Mouse (Mus musculus) erythroblast, adult 5-6 weeks (primary cell): ENCODE measurements around the gene Aph1b. TPM values are rescaled to one million over a fixed set of nuclear protein-coding genes. Genes with fewer than 3 reads are reported as not detected.

ENCODE experiments used
- ATAC-seq: replicated peaks from 2 replicates; pipeline ENCODE4 v1.8.0; 2016; ENCODE audit warnings: moderate number of reproducible peaks, mild to moderate bottlenecking, moderate TSS enrichment, inconsistent platforms; ENCODE audit not compliant: poor library complexity, low FRiP score, severe bottlenecking
- total RNA-seq, 2 experiments: library from RNA; stranded (forward) in 1 of 2; stranded (reverse) in 1 of 2; fragments of 150-400 nt in 1 of 2; fragments of 200-764, 138-1000 nt in 1 of 2; gene quantifications; 2 replicates each; pipeline versions ENCODE4 v1.2.3 to v1.2.4; 2015 to 2017; ENCODE audit warnings: low replicate concordance in 2 of 2

Gene Aph1b
- total RNA-seq, 2 experiments from 2014 or later, result 1.2 to 4.6 TPM

GRCm38 (mm10) chr9:66752849-66753248 lies 42.4 kb downstream of the Aph1b start:
- no peak for ATAC-seq

GRCm38 (mm10) chr9:66748390-66748789 lies 46.9 kb downstream of the Aph1b start:
- no peak for ATAC-seq

- no peak for ATAC-seq
Measured at GRCm38 (mm10) chr9:66744531-66744930, 50.8 kb downstream of the Aph1b start.

- no peak for ATAC-seq
Measured at GRCm38 (mm10) chr9:66739516-66739915, 55.8 kb downstream of the Aph1b start.

GRCm38 (mm10) chr9:66736551-66736950 lies 58.7 kb downstream of the Aph1b start:
- ATAC-seq, result no peak

GRCm38 (mm10) chr9:66736016-66736415 lies 59.3 kb downstream of the Aph1b start:
- no peak for ATAC-seq

GRCm38 (mm10) chr9:66735122-66735521 lies 60.2 kb downstream of the Aph1b start:
- ATAC-seq, result no peak

- no peak for ATAC-seq
Measured at GRCm38 (mm10) chr9:66734568-66734967, 60.7 kb downstream of the Aph1b start.

- ATAC-seq, result no peak
Measured at GRCm38 (mm10) chr9:66732791-66733691, 62.2 kb downstream of the Aph1b start.

- ATAC-seq, result no peak
Measured at GRCm38 (mm10) chr9:66731284-66731683, 64.0 kb downstream of the Aph1b start.

GRCm38 (mm10) chr9:66730556-66730955 lies 64.7 kb downstream of the Aph1b start:
- ATAC-seq, result no peak

- no peak for ATAC-seq
Measured at GRCm38 (mm10) chr9:66727333-66727732, 68.0 kb downstream of the Aph1b start.

- no peak for ATAC-seq
Measured at GRCm38 (mm10) chr9:66725591-66725990, 69.7 kb downstream of the Aph1b start.

Other genes starting within 250 kb of the Aph1b start
- 13.6 and 24.6 TPM in 2 replicates for gene Usp3, start 202.3 kb downstream of the Aph1b start, total RNA-seq (2015; ENCODE audit: low replicate concordance)
- gene Usp3, start 202.3 kb downstream of the Aph1b start, total RNA-seq (2017; ENCODE audit: low replicate concordance), result 29.6 and 31.6 TPM in 2 replicates
- gene Car12, start 81.8 kb downstream of the Aph1b start, total RNA-seq (2015; ENCODE audit: low replicate concordance), result 1.5 and 4.6 TPM in 2 replicates
- not detected in 2 replicates for gene Car12, start 81.8 kb downstream of the Aph1b start, total RNA-seq (2017; ENCODE audit: low replicate concordance)
- not detected in 2 replicates for gene Gm10647, start 1.5 kb upstream of the Aph1b start, total RNA-seq (2015; ENCODE audit: low replicate concordance)
- gene Gm10647, start 1.5 kb upstream of the Aph1b start, total RNA-seq (2017; ENCODE audit: low replicate concordance), result 0.42 and 0.68 TPM in 2 replicates
- gene Aph1c, start 39.2 kb upstream of the Aph1b start, total RNA-seq (2015; ENCODE audit: low replicate concordance), result 3.3 and 5.6 TPM in 2 replicates
- 0.84 and 3.2 TPM in 2 replicates for gene Aph1c, start 39.2 kb upstream of the Aph1b start, total RNA-seq (2017; ENCODE audit: low replicate concordance)
- 41.3 and 62.1 TPM in 2 replicates for gene Rab8b, start 124.2 kb upstream of the Aph1b start, total RNA-seq (2015; ENCODE audit: low replicate concordance)
- gene Rab8b, start 124.2 kb upstream of the Aph1b start, total RNA-seq (2017; ENCODE audit: low replicate concordance), result 99.4 and 106 TPM in 2 replicates
- gene Rps27l, start 150.6 kb upstream of the Aph1b start, total RNA-seq (2015; ENCODE audit: low replicate concordance), result 102 and 125 TPM in 2 replicates
- gene Rps27l, start 150.6 kb upstream of the Aph1b start, total RNA-seq (2017; ENCODE audit: low replicate concordance), result 23.7 and 43.2 TPM in 2 replicates
- 0.96 and 12.1 TPM in 2 replicates for gene Lactb, start 180.0 kb upstream of the Aph1b start, total RNA-seq (2015; ENCODE audit: low replicate concordance)
- 3.2 and 7.2 TPM in 2 replicates for gene Lactb, start 180.0 kb upstream of the Aph1b start, total RNA-seq (2017; ENCODE audit: low replicate concordance)